Mouse (Mus musculus): ENCODE results near the gene Cebpg.

DNA sequence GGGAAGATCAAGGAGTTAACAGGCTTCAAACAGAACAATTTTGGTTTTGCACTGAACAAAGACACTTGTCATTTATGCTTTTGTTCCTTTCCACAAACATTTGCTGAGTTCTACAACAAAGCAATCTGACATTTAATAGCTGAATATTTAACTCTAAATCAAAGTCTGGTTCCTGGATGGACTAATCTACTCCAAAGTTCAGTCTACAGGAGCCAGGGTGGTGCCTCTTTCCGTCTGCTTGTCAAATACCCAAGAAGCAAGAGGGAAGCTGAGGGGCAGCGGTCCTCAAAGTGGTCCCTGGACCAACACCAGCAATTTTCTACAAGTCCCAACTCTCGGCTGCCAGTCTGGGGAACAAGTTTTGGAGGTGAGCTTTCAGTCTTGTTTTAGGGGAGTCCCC is 3.2 kb downstream of the Cebpg start:
- no peak for TF ChIP-seq POLR2A (IDR thresholded peaks at IDR 0.05; ENCODE audit: low read depth, low read length)
- TF ChIP-seq CTCF (IDR thresholded peaks at IDR 0.05; ENCODE audit: extremely low read depth, insufficient read length, insufficient replicate concordance, low read depth, low read length): no peak

Measured in small intestine, adult 2 months (tissue).